ENCODE assay signal across 15 mouse cellular contexts in the genomic region with DNA sequence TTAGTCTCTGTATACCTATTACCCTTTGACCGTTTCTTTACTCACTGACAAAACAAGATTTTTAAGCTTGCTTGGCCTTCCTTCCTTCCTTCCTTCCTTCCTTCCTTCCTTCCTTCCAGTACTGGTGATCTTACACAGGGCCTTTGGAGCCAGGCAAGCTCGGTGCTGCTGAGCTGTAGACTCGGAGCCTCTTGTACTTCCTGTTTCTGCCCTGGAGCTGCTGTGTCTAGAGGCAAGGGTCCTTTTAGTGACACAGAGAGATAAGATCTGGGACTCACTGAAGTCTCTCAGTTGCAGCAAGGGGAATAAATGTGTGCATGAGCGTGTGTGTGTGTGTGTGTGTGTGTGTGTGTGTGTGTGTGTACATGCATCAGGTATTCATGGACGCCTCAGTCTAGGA. TPM values are rescaled to one million over a fixed set of nuclear protein-coding genes. Genes with fewer than 3 reads are reported as not detected.
DNase-seq lines count a peak whose midpoint lies in the region; ATAC-seq lines count a peak whose summit lies in the region.
"Had no signal": no experiment of that assay in that cellular context is flagged by ENCODE, and none has a peak within 500 bp of the region (broad histone marks: within the 10 kb centered on the region; RNA-seq: fewer than 3 reads in every experiment).

No protein-coding gene starts in this region.

- no peaks in the 10 kb centered on the region for H3K27me3 ChIP-seq in kidney, embryonic 16.5 days (ENCODE audit: insufficient read depth, low read length)
- H3K27me3 ChIP-seq: CH12.LX; heart, embryonic 15.5 days; hindbrain, embryonic 12.5 days; neural tube, embryonic 15.5 days had no signal

- no peak for DNase-seq in kidney, postnatal 36 days
- peak; percentile 43 for DNase-seq in thymus, postnatal 14 days
- no peak for DNase-seq in thymus, adult 18-20 months
- no peak for DNase-seq in retina, postnatal 1 day
- DNase-seq in testis, postnatal 14 days (ENCODE audit: low spot score) = no peak
- DNase-seq: cerebellum, adult 2 months; kidney, adult 18-20 months; right cerebral cortex, adult 18-20 months had no signal

- ATAC-seq in kidney, embryonic 16.5 days (ENCODE audit: low FRiP score, low TSS enrichment) = peak; percentile 65; the same call in 1 of the 2 replicates
- peak; percentile 90 to 97 for ATAC-seq in hematopoietic stem cell, adult 5-6 weeks (replicated peaks in 1 of 2; ENCODE audit: insufficient read depth in 1 of 2, low FRiP score in 2 of 2, low TSS enrichment in 1 of 2, low read depth in 1 of 2, poor library complexity in 2 of 2, severe bottlenecking in 2 of 2)
- ATAC-seq in neutrophil, adult 5-6 weeks (ENCODE audit: extremely low read depth, insufficient number of reproducible peaks, low FRiP score, poor library complexity, severe bottlenecking) = peak; percentile 54

- H3K9ac ChIP-seq in kidney, embryonic 16.5 days (replicated peaks; ENCODE audit: low read length) = no peak overlapping the region
- H3K9ac ChIP-seq: heart, embryonic 15.5 days; hindbrain, embryonic 12.5 days; neural tube, embryonic 15.5 days had no signal

- peaks cover 17% of the 10 kb centered on the region for H3K4me1 ChIP-seq in kidney, embryonic 16.5 days (ENCODE audit: insufficient read depth, low read length)
- H3K4me1 ChIP-seq: heart, embryonic 15.5 days; hindbrain, embryonic 12.5 days; neural tube, embryonic 15.5 days had no signal

- 41% methylated on average over 5 of the region's 5 CpGs for WGBS in kidney, embryonic 16.5 days

- H3K27ac ChIP-seq in kidney, embryonic 16.5 days (ENCODE audit: low read length) = peak overlapping the region; percentile 34
- H3K27ac ChIP-seq: heart, embryonic 15.5 days; hindbrain, embryonic 12.5 days; neural tube, embryonic 15.5 days had no signal

- no peak overlapping the region for H3K4me3 ChIP-seq in kidney, embryonic 16.5 days (ENCODE audit: low read length)
- H3K4me3 ChIP-seq: heart, embryonic 15.5 days; hindbrain, embryonic 12.5 days; neural tube, embryonic 15.5 days had no signal

- H3K36me3 ChIP-seq in kidney, embryonic 16.5 days (ENCODE audit: insufficient read depth, low read length) = no peaks in the 10 kb centered on the region
- H3K36me3 ChIP-seq: heart, embryonic 15.5 days; hindbrain, embryonic 12.5 days; neural tube, embryonic 15.5 days had no signal

- H3K9me3 ChIP-seq in kidney, embryonic 16.5 days (ENCODE audit: low read length) = no peaks in the 10 kb centered on the region
- H3K9me3 ChIP-seq: heart, embryonic 15.5 days; hindbrain, embryonic 12.5 days; neural tube, embryonic 15.5 days had no signal

- no peak overlapping the region for H3K4me2 ChIP-seq in kidney, embryonic 16.5 days (replicated peaks; ENCODE audit: low read depth, low read length)
- H3K4me2 ChIP-seq: heart, embryonic 15.5 days; hindbrain, embryonic 12.5 days; neural tube, embryonic 15.5 days had no signal

RNA-seq across cellular contexts. Expression of a gene that starts 23.4 kb away (rescaled TPM):
- 1.2 and 2.3 TPM in 2 replicates for polyA plus RNA-seq in kidney, embryonic 16.5 days (2015; fragmentation: Nextera tagmentation; extraction: Ambion mirVana)
- total RNA-seq in hematopoietic stem cell, adult 5-6 weeks (2017) = 1.2 and 2.9 TPM in 2 replicates
- 25.7 and 29.8 TPM in 2 replicates for total RNA-seq in neutrophil, adult 5-6 weeks (2017)

RNA-seq across cellular contexts. Expression of a gene that starts 29.4 kb away (rescaled TPM):
- 2.0 and 2.1 TPM in 2 replicates for polyA plus RNA-seq in kidney, embryonic 16.5 days (2015; fragmentation: Nextera tagmentation; extraction: Ambion mirVana)
- 102 and 139 TPM in 2 replicates for total RNA-seq in hematopoietic stem cell, adult 5-6 weeks (2017)
- total RNA-seq in neutrophil, adult 5-6 weeks (2017) = 473 and 476 TPM in 2 replicates

RNA-seq across cellular contexts. Expression of a gene that starts 32.9 kb away (rescaled TPM):
- 2.6 and 4.6 TPM in 2 replicates for polyA plus RNA-seq in kidney, embryonic 16.5 days (2015; fragmentation: Nextera tagmentation; extraction: Ambion mirVana)
- 2.8 and 12.2 TPM in 2 replicates for total RNA-seq in hematopoietic stem cell, adult 5-6 weeks (2017)
- total RNA-seq in neutrophil, adult 5-6 weeks (2017) = 12.5 and 13.6 TPM in 2 replicates

RNA-seq across cellular contexts. Expression of a gene that starts 42.1 kb away (rescaled TPM):
- polyA plus RNA-seq in kidney, embryonic 16.5 days (2015; fragmentation: Nextera tagmentation; extraction: Ambion mirVana) = 39.8 and 55.9 TPM in 2 replicates
- 12.0 and 13.4 TPM in 2 replicates for total RNA-seq in hematopoietic stem cell, adult 5-6 weeks (2017)
- 169 and 190 TPM in 2 replicates for total RNA-seq in neutrophil, adult 5-6 weeks (2017)
- total RNA-seq: CH12.LX had no signal
